Mouse (Mus musculus) thymus, adult 2 months (tissue): ENCODE results near the gene Myl3.

ENCODE experiments used
- CTCF ChIP-seq: fragments of 200-500 bp; IDR thresholded peaks from 2 replicates; pipeline ENCODE4 v1.5.1; 2012; ENCODE audit warnings: mild to moderate bottlenecking, control low read depth, low read length, moderate library complexity, borderline replicate concordance; ENCODE audit not compliant: control insufficient read depth, poor library complexity, insufficient read depth; ENCODE audit errors: extremely low read depth
- POLR2A ChIP-seq: fragments of 200-500 bp; IDR thresholded peaks from 2 replicates; pipeline ENCODE4 v1.6.1; 2012; ENCODE audit warnings: mild to moderate bottlenecking, low read length, control low read depth, moderate library complexity; ENCODE audit not compliant: control insufficient read depth, poor library complexity, insufficient read depth; ENCODE audit errors: extremely low read depth

- TF ChIP-seq CTCF (no peak), POLR2A (no peak)
Observed at GRCm38 (mm10) chr9:110726867-110727266, 14.8 kb upstream of the Myl3 start.
